Mouse (Mus musculus) left cerebral cortex, adult 2 months (tissue): ENCODE data around the gene Gm49450. TPM values are rescaled to one million over a fixed set of nuclear protein-coding genes. Genes with fewer than 3 reads are reported as not detected.
A peak's percentile ranks its signal among the peaks of the same experiment; 100 is the strongest.

ENCODE experiments used
- DNase-seq, 2 experiments: peaks; one replicate each; pipeline ENCODE4 v3.0.0; 2021 to 2022; ENCODE audit warnings: low spot score in 2 of 2, mixed read lengths in 1 of 2; ENCODE audit errors: extremely low spot score in 1 of 2
- H3K27ac ChIP-seq: fragments of 200-600 bp; 2 replicates; pipeline ENCODE4 v1.8.1; 2022
- H3K4me3 ChIP-seq: fragments of 200-600 bp; 2 replicates; pipeline ENCODE4 v1.8.1; 2022
- CTCF ChIP-seq: fragments of 200-600 bp; IDR thresholded peaks from 2 replicates; pipeline ENCODE4 v1.8.1; 2022; ENCODE audit warnings: antibody characterized with exemption, mild to moderate bottlenecking, moderate library complexity
- intact Hi-C: fragments of 180-260 bp; cut with DNase I; formaldehyde crosslinking; loops from one replicate; pipeline ENCODE4 v1.15.1; 2025
- total RNA-seq, 2 experiments: library from RNA; stranded (reverse); gene quantifications; 2 replicates each; pipeline ENCODE4 v1.2.3; 2021

Gm49450 gene
- total RNA-seq, 2 experiments from 2014 or later = not detected

DNA sequence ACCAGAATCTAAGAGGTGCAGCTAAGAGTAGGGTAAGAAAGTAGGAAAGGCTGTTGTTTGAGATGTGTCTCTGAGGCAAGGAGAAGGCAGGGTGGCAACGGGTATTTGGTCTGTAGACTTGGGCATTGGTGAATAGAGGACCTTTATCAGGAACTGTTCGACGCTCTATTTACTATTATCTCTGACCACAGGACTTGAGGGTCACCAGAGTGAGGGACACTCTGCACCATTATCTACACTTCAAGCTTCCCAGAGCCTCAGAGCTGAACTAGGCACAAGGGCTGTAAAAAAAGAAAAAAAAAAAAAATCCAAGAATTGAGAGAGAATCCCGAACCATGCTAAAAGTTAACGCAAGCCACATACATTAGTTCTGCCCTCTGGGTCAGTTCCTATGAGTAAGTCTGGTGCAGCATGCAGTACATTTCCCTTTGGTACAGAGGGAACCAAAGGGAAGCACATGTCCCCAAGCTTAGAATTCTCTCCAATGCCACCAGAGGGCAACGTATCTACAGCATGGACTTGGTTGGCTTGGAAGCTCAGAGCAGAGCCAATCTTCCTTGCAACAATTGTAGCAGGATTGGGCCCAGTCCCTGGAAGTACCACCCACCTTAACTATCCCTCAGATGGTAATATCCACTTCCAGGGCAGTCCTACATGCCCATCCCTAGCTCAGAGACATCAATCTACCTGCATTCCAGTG lies 61.3 kb downstream of the Gm49450 start:
- peak; percentile 89 for TF ChIP-seq CTCF
- intact Hi-C loops = loop anchor here (1.0 to 10.0 kb wide), 3 partner anchors 36 to 313 kb away; no protein-coding TSS in a partner anchor

DNA sequence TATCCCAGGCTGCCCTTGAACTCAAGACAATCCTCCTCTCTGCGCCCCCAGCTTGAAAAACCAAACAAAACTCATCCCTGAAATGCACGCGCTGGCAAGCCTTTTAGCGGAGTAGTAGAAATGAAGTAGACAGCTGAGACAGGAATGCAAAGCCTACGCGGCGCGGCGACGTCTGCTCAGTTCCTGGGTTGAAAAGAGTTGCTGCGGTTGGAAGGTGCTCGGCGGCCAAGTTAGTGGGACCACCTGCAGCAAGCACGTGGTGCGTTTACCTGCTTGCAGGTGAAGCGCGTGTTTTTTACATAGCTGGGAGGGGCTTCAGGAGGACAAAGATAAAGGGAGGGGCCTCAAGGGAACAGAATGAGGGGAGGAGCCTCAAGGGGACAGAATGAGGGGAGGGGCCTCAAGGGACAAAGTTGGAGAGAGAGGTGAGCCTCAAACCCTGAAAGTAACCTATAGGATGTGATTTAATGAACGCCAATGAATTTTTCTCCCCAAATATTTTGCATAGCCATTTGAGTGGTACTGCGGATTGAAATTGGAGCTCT lies 62.1 kb downstream of the Gm49450 start:
- DNase-seq = no peak
- Histone ChIP-seq H3K27ac (no peak overlapping the region), H3K4me3 (no peak overlapping the region)
- intact Hi-C loops = loop anchor here (10.0 kb wide), 1 partner anchor 314 kb away; no protein-coding TSS in a partner anchor
- no peak for TF ChIP-seq CTCF

More for the DNA sequence above, 61.3 kb downstream of the Gm49450 start:
- Histone ChIP-seq H3K27ac (no peak overlapping the region), H3K4me3 (no peak overlapping the region)
- DNase-seq = peak; percentile 38 to 61

DNA sequence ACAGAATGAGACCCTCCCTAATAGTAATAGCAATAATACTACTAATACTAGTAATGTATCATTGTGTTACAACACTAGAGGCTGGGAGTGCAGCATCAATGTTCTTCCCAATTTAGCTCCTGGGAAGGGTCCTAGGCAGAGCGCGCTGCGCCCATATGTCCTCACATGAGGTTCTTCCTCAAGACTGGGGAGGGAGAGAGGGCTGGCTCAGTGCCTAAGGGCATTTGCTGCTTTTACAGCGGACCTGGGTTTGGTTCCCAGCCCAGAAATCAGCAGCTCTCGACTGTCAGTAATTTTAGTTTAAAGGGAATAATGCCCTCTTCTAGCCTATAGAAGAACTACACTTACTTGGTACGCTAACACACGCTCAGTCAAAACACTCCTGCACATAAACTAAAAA lies 65.8 kb downstream of the Gm49450 start:
- no peak overlapping the region for H3K4me3 ChIP-seq
- intact Hi-C loops = no loop called here
- DNase-seq = no peak
- TF ChIP-seq CTCF = no peak
- no peak overlapping the region for H3K27ac ChIP-seq

DNA sequence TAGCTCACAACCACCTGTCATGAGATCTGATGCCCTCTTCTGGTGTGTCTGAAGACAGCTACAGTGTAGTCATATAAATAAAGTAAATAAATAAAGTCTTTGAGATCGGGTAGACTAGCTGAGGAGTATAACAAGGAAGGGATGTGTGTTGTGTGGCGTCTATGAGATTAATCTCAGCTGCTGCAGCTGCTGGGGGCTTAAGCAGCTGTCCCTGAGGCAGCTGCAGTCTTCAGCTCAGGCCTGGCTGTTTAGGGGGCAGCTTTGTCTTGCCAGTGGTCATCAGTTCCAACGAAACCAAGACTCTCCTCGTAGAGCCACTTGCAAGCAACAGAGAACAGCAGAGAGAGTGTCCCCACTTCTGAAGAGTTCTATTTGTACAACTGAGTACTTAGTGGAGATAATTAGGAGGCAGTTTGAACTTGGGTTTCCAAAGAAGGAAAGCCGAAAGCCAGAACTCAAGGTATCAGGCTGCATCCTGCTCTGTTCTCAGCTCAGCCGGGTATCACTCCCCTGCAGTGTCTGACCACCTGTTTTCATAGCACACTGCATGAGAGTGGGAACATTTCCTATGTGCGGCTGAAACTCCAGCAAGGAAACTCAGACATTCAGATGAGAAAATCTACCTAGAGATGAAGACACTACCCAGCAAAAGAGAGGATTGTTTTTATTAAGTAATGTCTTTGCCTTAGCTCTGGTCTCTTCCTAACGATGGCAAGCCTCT lies 66.5 kb downstream of the Gm49450 start:
- H3K27ac ChIP-seq = no peak overlapping the region
- intact Hi-C loops = no loop called here

DNA sequence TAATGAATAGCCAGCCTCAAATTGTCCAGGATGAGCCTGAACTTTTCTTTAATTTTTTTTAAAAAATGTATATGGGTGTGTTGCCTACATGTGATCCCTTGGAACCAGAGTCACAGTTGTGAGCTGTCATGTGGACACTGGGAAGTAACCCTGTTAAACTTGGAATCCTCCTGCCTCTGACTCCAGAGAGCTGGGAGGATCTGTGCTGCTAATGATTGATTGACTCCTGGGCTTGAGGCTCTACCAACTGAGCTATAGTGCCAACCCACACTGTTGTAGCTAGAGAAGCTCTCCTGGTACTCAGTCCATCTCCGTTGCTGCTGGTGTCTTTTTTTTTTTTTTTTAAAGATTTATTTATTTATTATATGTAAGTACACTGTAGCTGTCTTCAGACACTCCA lies 69.2 kb downstream of the Gm49450 start:
- intact Hi-C loops = loop anchor here (5.0 kb wide), 1 partner anchor 33 kb away; the partner anchor contains the start of gene Lmbr1l
- no peak overlapping the region for H3K27ac ChIP-seq
- no peak overlapping the region for H3K4me3 ChIP-seq
- TF ChIP-seq CTCF = no peak
- no peak for DNase-seq

More for the DNA sequence above, 66.5 kb downstream of the Gm49450 start:
- TF ChIP-seq CTCF = no peak; the same call in 1 of the 2 replicates
- no peak for DNase-seq
- no peak overlapping the region for H3K4me3 ChIP-seq

DNA sequence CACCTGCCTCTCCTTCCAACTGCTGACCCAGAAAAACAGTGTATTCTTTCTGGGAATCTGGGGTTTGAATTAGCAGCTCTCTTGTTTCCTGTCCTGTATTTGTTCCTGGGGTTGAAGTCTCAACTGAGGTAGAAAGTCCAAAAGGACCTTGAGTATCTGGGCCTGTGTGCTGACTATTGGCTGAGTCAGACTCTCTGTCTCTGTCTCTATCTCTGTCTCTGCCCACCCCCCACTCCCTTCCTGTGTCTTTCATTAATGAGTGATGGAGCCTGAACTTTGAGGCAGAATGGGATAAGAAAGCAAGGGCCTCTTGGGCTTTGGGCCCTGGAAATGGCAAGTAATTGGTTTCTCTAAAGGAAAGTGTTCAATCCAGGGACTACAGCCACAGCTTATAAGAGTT lies 69.7 kb downstream of the Gm49450 start:
- intact Hi-C loops = loop anchor here (5.0 kb wide), 1 partner anchor 34 kb away; the partner anchor contains the start of gene Lmbr1l
- no peak for DNase-seq
- no peak for TF ChIP-seq CTCF
- Histone ChIP-seq H3K4me3 (no peak overlapping the region), H3K27ac (no peak overlapping the region)

Other genes starting within 250 kb of the Gm49450 start
- 10 to 100 TPM; 11.2 TPM for gene Ccdc65, start 245.3 kb downstream of the Gm49450 start, total RNA-seq
- 1 to 10 TPM; 1.9 TPM for gene Fkbp11, start 225.4 kb downstream of the Gm49450 start, total RNA-seq
- 100 to 1,000 TPM; 749 to 756 TPM for gene Arf3, start 190.3 kb downstream of the Gm49450 start, total RNA-seq
- gene Wnt10b, start 175.4 kb downstream of the Gm49450 start, total RNA-seq = under 1 TPM; 0.51 to 0.66 TPM
- gene Wnt1, start 163.7 kb downstream of the Gm49450 start, total RNA-seq = under 1 TPM in 1 of 2 experiments, not detected in 1; 0.14 TPM
- gene Ddn, start 144.1 kb downstream of the Gm49450 start, total RNA-seq = 100 to 1,000 TPM; 739 to 834 TPM
- gene Prkag1, start 122.0 kb downstream of the Gm49450 start, total RNA-seq = 10 to 100 TPM; 46.1 to 52.3 TPM
- gene Kmt2d, start 82.3 kb downstream of the Gm49450 start, total RNA-seq = 100 to 1,000 TPM; 100 to 101 TPM
- gene Rhebl1, start 59.0 kb downstream of the Gm49450 start, total RNA-seq = 10 to 100 TPM; 11.8 to 12.1 TPM
- gene Dhh, start 55.0 kb downstream of the Gm49450 start, total RNA-seq = under 1 TPM in 1 of 2 experiments, not detected in 1; 0.28 TPM
- gene Lmbr1l, start 35.3 kb downstream of the Gm49450 start, total RNA-seq = 10 to 100 TPM; 17.8 to 19.1 TPM
- 100 to 1,000 TPM; 509 to 550 TPM for gene Tuba1b, start 19.0 kb downstream of the Gm49450 start, total RNA-seq
- gene Tuba1a, start 152 bp upstream of the Gm49450 start, total RNA-seq = 100 to 1,000 TPM; 817 to 827 TPM
- 10 to 100 TPM; 56.1 to 61.4 TPM for gene Tuba1c, start 76.3 kb upstream of the Gm49450 start, total RNA-seq
- gene Prph, start 101.6 kb upstream of the Gm49450 start, total RNA-seq = under 1 TPM; 0.91 to 0.97 TPM
- gene Troap, start 121.0 kb upstream of the Gm49450 start, total RNA-seq = under 1 TPM in 1 of 2 experiments, not detected in 1; 0.72 TPM
- not detected for gene C1ql4, start 134.3 kb upstream of the Gm49450 start, total RNA-seq
- under 1 TPM in 1 of 2 experiments, not detected in 1; 0.21 TPM for gene Dnajc22, start 139.6 kb upstream of the Gm49450 start, total RNA-seq
- gene Spats2, start 172.4 kb upstream of the Gm49450 start, total RNA-seq = 10 to 100 TPM; 34.8 to 35.6 TPM